Mouse (Mus musculus) c-Kit-negative CD71-positive TER-119-positive erythroid progenitor cells, embryonic 14.5 days (primary cell): Measurements from ENCODE around the gene Dusp6.
"Not testable (repeated sequence)": the region's sequence is repeated elsewhere in the genome, so short reads cannot be mapped to it uniquely, and the experiment has no call there.

Source experiments
- DNase-seq: peaks from one replicate; pipeline ENCODE4 v3.0.0-alpha.2; 2013; ENCODE audit warnings: low read depth, low spot score

Dusp6 gene

GRCm38 (mm10) chr10:99262867-99263379, at the start of gene Dusp6:
Gene Dusp6 (plus strand): TSS chr10:99263231.
- DNase-seq: no peak

DNA sequence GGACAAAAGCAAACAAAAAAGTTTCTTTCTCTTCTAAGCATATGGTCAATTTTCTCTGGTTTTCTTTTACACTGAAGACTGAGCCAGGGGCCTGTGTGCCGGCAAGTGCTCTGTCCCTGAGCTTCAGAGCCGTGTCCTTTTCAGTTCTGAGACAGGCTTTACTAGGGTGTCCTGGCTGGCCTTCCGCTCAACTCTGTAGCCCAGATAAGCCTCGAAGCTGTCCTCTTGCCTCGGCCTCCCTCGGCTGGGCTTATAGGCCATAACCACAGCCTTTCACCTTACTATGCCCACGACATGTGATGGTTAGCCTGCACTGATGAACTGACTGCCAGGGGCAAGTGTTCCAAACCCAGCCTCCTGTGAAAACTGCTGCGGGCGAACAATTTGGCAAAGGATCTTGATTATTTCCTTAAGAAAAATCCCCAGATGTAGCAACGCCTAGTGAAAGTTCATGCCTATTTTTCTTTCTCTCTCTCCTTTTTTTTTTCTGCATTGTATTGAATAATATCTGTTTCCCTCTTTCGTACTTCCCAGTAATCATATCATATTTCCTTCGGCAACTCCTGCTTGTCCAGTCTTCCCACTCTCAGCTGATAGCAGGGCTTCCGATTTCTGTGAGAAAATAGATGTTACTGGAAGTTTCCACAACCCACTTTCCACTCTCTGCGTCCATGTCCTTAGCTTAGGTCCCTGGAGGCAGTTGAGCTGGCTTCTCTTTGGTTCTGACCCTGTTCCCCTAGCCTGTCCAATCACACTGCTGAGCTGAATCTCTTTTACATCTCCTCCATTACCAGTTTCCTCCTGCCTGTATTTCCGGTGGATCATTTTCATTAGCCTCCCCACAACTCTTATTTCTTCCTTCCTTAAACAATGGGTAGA, 48.4 kb upstream of the Dusp6 start:
- no peak for DNase-seq

- not testable (repeated sequence) for DNase-seq
These were observed 46.5 kb upstream of the Dusp6 start for GRCm38 (mm10) chr10:99216570-99216969.

GRCm38 (mm10) chr10:99221540-99221939, 41.5 kb upstream of the Dusp6 start:
- DNase-seq: no peak

DNA sequence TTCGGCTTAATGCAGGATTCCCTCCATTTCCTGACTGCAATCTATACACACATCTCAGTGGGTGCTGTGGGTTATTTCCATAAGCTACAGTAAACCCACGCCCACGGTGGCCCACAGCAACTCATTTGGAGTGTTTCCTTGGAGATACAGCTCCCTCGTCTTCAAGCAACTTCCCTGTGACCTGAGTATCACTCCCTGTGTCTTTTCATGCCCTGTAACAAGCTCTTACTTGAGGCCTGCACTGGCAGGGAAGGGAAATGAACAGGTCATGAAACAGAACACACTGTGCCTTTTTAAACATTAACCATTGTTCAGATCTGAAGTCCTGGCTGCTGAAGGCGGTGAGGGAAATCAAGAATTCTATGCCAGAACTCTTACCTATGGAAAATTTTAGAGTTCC, 40.3 kb upstream of the Dusp6 start:
- DNase-seq: no peak

DNA sequence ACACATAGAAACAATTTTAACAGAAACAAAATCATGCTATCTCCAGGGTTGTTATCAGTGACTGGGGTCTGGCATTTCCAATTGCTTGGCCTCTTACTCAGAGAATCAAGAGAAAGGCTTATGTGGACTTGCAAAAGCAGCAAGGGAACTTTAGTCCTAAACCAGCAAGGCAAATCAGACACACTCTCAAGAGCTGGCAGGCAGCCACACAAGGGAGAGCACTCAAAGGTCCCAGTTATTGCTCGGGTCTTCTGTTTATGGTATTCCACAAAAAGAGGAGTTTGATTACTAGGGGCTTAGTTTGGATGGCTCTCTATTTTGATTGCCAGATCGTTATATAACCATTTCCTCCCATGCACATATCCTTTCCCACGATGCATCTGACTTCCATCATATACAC, 38.8 kb upstream of the Dusp6 start:
- no peak for DNase-seq

DNA sequence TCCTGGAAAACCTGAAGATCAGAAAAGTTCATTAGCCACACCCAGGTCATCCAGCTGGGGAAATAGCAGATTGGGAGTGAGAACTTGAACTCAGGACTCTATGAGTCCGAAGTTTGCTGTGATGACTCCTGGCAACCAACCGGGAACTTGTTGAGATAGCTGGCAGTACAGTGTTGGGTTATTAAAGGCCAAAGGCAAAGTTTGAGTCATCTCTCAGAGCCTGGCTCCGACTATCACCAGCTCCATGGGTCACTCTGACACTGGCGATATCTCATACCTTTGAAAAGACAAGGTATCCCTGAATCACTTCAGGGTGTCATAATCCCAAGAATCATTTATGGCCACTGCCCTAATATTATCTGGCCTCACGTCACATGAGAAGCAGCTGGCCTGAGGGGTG, 36.2 kb upstream of the Dusp6 start:
- DNase-seq: no peak

DNA sequence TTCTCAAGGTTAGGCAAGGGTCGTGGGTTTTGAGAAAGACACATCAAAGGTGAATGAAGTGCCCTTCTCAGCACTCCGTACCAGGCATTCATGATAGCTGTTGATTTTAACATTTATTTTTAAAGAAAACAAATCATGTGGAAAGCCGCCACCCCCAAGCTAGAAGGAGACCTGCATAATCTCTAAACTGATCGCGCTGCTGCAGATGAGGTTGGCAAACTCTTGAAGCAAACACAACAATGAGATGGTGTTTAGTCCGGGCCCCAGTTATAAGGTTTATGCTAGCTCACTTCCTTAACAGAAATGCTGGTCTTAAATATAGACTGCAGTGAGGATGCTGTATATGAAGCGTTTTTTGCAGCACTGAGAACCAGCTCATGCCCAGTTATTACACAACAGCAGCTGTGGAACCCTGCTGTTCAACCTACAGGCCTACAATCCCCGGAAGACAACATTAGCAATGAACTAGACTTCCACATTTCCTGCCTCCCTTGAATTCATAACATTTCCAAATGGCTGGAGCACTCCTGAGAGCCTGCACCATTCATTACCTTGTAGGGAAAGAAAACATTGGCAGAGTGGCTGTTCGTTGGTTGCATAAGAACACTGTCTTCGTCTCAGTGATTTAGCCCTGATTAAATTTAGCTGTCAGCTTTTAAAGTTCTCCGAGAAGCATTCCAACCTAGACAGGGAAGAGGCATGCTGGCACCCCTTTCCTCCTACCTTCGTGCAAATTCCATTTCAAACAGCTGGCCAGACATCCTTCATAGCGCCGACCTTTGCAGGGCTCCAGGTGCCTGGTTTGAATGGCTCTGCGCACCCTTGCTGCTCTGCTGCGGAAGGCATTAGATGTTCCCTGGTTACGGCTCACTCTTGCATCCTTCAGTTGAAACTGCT, 34.8 kb upstream of the Dusp6 start:
- no peak for DNase-seq

GRCm38 (mm10) chr10:99229031-99229684, 33.9 kb upstream of the Dusp6 start:
- DNase-seq: no peak

- DNase-seq: no peak
These were observed 30.4 kb upstream of the Dusp6 start for GRCm38 (mm10) chr10:99232518-99233227.

GRCm38 (mm10) chr10:99234336-99234735, 28.7 kb upstream of the Dusp6 start:
- DNase-seq: no peak

GRCm38 (mm10) chr10:99235081-99235480, 27.9 kb upstream of the Dusp6 start:
- DNase-seq: no peak

DNA sequence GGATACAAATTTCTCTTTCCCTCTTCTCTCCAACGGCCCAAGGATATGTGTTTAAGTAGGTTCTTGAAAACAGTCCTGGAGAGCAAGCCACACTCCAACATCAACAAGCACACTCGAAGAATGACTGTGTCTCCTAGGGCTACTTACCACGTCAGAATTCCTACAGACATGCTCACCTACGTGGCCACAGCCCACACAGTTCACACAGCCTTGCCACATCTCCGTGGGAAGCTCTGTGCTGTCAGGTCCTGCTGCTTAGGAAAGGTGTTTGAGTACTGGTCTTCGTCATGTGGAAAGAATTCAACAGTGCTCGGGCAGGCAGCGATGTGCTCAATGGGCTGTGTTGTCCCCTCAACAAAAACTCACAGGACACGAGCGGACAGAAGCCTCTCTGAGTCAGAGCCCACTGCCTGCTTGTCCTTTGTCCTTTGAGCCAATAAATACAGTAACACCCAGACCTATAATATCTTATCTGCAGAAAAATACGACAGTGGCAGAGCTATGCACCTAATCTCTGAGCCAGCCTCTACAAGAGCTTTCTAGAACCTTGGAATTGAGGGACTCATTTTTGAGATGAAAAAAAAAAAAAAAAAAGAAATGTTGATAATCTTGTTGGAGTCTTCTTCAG, 25.7 kb upstream of the Dusp6 start:
- DNase-seq: no peak

GRCm38 (mm10) chr10:99238537-99238936, 24.5 kb upstream of the Dusp6 start:
- no peak for DNase-seq

- no peak for DNase-seq
These were observed 21.7 kb upstream of the Dusp6 start for GRCm38 (mm10) chr10:99241284-99241828.

DNA sequence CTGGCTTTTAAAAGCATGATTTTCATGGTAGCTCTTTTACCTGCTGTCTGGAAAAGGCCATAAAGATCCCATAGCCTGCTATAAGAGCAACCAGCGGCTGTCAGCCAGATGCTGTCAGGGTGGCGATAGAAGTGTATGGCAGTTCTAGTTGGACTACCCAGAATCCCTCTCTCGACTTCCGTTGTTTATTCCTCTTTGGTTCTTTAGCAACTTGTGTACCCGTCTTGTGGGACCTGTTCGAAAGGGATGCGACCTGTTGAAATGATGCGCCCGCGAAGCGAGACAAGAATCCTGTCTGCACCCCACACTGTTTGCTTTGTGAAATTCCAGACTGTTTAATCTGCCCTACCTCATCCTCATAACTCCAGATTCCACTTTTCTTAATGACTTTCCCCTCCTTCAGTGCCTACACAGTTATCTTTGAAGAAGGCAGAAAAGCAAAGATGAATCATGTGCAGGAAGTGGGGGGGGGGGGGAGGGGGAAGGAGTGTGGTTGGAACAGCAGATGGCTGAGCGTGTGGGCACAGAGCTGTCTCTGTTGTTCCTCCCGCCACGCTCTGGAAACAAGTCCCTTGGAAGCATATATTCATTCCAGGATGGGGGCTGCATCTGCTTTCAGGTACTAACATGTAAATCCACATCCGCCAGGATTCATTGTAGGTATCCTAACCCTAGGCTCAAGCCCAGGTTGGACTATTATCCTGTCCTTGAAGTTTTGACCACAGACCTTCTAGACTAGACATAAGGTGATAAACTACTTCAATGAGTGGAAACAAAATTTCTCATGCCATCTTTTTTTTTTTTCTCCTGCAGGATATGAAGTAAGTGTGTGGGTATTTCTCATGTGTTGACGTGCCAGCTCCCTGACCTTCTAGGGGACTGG, 21.0 kb upstream of the Dusp6 start:
- DNase-seq: no peak

DNA sequence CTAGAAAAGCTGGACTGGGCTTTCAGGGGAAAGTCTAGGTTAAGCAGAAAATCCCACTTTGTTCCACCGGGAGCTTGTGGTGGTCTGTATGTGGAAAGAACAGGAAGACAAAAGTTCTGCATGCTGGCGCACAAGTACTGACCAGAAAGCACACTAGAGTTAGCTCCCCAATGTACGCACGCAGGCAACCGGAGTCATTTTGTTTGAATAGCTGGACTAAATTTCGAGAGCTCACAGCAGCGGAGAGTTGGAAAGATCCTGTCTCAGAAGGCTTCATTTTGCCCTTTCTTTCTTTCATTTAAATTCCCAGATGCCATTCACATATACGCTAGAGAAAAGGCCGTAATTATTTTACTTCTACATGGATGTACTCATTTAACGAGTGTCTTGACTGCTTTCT, 20.3 kb upstream of the Dusp6 start:
- DNase-seq: no peak

GRCm38 (mm10) chr10:99243907-99244489, 19.0 kb upstream of the Dusp6 start:
- DNase-seq: no peak

DNA sequence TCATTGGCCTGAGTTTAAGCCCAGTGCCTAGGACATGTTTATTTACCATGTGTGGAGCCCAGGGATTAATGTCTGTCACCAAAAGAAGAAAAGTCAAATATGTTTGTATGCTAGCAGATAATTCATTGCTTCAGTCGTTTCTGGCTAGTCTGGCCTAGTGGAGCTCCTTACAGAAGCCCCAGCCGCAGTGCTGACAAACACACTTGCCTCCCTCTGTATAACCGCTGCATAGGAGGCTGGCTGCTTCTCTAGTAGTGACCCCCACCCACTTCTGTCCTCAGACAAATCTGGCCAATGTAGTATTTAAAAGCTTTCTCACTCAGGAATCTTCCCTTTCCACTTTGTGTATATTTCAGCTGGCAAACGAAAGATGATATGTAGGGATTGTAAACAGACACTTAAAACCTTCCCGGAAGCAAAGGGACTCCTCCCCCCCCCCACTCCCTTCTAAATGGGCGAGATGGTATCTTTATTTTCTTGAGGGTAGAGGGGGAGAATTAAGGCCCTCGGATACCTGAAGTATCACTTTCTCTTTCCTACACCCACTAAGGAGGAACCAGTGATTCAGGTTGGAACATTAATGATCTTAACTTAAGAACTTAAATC, 18.3 kb upstream of the Dusp6 start:
- no peak for DNase-seq
